Mouse (Mus musculus) liver, embryonic 16.5 days (tissue): ENCODE results near the gene Sdhb. TPM values are rescaled to one million over a fixed set of nuclear protein-coding genes. Genes with fewer than 3 reads are reported as not detected.
A peak's percentile ranks its signal among the peaks of the same experiment; 100 is the strongest.

ENCODE experiments used
- ATAC-seq: fragments of 200-750 bp; cut with Nextera tagmentation; 2 replicates; pipeline ENCODE4 v1.8.0; 2017; ENCODE audit warnings: low read depth, mild to moderate bottlenecking, moderate number of reproducible peaks, moderate library complexity
- H3K27ac ChIP-seq: fragments of 300-500 bp; sonication (generic); 2 replicates; pipeline ENCODE4 v1.5.1; 2014; ENCODE audit warnings: mild to moderate bottlenecking, low read length
- H3K27me3 ChIP-seq: fragments of 300-500 bp; sonication (generic); 2 replicates; pipeline ENCODE4 v1.6.1; 2014; ENCODE audit warnings: low read depth, low read length, mixed read lengths; ENCODE audit not compliant: control insufficient read depth, insufficient read depth
- H3K36me3 ChIP-seq: fragments of 300-500 bp; sonication (generic); 2 replicates; pipeline ENCODE4 v1.6.1; 2014; ENCODE audit warnings: mild to moderate bottlenecking; ENCODE audit not compliant: control insufficient read depth, insufficient read depth
- H3K4me1 ChIP-seq: fragments of 300-500 bp; sonication (generic); 2 replicates; pipeline ENCODE4 v1.6.1; 2014; ENCODE audit warnings: low read depth, low read length, mixed read lengths; ENCODE audit not compliant: control insufficient read depth
- H3K4me2 ChIP-seq: fragments of 300-500 bp; sonication (generic); 2 replicates; pipeline ENCODE4 v1.6.1; 2014; ENCODE audit warnings: low read depth, low read length, mixed read lengths
- H3K4me3 ChIP-seq: fragments of 300-500 bp; sonication (generic); 2 replicates; pipeline ENCODE4 v1.5.1; 2014; ENCODE audit warnings: low read depth, mild to moderate bottlenecking, low read length
- H3K9ac ChIP-seq: fragments of 300-500 bp; sonication (generic); 2 replicates; pipeline ENCODE4 v1.6.1; 2014; ENCODE audit warnings: low read depth, low read length
- H3K9me3 ChIP-seq: fragments of 300-500 bp; sonication (generic); replicated peaks from 2 replicates; pipeline ENCODE4 v1.6.1; 2016; ENCODE audit warnings: low read length; ENCODE audit not compliant: control insufficient read depth
- WGBS: fragments of 180-500 bp; shearing (Covaris S2); extraction: QIAGEN DNeasy Blood & Tissue Kit; methylation state at CpG from one replicate; pipeline ENCODE4 v1.1.7; 2014; ENCODE audit not compliant: insufficient replicate concordance; 5-methylcytosine and 5-hydroxymethylcytosine counted together
- polyA plus RNA-seq: library from polyadenylated mRNA; unstranded; fragments of >200 nt; fragmentation: Nextera tagmentation; extraction: Ambion mirVana; gene quantifications from 2 replicates; pipeline ENCODE4 v1.2.1, GENCODE M21; 2015

Sdhb gene
- polyA plus RNA-seq, 1 experiment from 2014 or later, result 190 TPM

DNA sequence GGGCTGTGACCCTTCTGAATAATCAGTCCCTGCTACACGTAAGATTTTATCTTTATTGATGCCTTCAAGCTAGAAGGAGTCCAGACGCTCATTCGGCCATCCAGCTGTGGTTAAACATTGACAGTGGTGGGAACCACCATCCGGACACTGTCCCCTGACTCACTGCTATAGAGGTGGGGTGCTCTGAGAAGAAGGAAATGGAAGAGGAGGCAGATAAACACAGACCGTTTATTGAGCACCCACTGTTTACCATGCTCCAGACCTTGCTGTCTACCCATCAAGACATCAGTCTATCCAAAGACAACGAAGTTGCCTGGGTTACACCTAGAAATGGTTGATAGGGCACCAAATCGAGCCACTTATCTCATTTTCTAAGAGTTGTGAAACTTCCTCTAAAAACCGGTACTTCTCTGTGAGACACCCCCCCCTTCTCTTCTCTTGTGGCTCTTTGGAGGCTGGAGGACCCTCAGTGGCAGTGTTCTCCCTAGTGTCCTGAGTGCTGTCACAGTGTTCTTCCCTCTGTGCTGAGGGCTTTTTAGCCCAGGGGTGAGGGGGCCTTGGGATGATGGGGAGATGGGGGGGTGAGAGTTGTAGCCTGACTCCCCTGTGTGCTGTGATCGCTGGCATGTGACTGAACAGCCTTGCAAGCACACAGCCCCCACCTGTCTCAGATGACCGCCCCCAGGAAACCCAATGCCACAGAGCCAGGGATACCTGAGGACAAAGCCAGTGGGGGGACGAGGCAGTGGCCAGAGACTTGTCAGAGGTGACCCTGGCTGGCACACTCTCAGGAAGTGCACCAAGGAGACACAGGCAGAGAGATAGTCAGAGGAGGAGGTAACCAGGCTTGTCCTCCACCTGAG lies 40.8 kb upstream of the Sdhb start:
- no peak for ATAC-seq
- Histone ChIP-seq H3K4me1 (no peaks in the 10 kb centered on the region; the same call in 1 of the 2 replicates), H3K27me3 (no peaks in the 10 kb centered on the region), H3K27ac (no peak overlapping the region), H3K9ac (no peak overlapping the region), H3K36me3 (no peaks in the 10 kb centered on the region), H3K4me3 (no peak overlapping the region), H3K9me3 (no peaks in the 10 kb centered on the region), H3K4me2 (no peak overlapping the region)
- WGBS, result 16% methylated on average over 11 of the region's 11 CpGs

DNA sequence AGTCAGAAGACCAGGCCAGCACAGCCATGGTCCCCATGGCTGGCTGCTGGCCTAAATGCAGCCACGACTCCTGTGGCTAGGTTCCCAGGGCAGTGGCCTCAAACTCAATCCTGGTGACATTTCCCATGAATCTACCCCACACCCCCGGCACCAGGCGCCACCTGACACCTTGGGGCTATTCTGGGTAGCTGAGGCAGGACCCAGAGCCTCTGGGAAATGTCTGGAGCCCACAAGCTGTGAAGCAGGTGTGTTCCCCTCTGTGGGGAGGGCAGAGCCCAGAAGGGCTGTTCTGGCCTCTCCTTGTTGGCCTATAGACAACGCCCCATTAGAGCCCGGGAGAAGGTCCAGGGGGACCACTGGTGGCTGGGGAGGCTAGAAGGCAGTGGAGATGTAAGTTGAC lies 38.5 kb upstream of the Sdhb start:
- no peak for ATAC-seq
- H3K9me3 ChIP-seq, result no peaks in the 10 kb centered on the region
- H3K4me2 ChIP-seq, result no peak overlapping the region
- H3K36me3 ChIP-seq, result no peaks in the 10 kb centered on the region
- H3K4me3 ChIP-seq, result no peak overlapping the region
- H3K9ac ChIP-seq, result no peak overlapping the region
- no peaks in the 10 kb centered on the region; the same call in 1 of the 2 replicates for H3K4me1 ChIP-seq
- no peak overlapping the region for H3K27ac ChIP-seq
- WGBS, result 60% methylated on average over 5 of the region's 5 CpGs
- no peaks in the 10 kb centered on the region for H3K27me3 ChIP-seq

DNA sequence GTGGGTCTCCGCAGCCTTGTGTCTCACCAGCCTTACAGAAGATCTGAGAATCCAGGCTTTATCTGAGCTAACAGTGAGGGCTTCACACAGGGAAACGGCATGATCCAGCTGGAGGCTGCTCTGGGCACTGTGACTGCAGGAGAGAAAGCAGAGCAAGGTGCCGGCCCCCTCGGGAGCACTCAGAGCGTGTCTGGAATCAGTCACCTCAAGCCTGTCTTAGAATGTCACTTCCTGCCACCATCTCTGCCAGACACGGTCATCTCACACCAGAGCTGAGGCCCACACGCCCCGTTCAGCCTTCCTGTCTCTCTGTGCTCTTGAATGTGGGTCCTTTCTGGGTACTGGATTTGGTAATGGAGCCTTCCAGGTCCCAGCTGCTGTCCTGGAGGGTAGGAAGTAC lies 35.4 kb upstream of the Sdhb start:
- Histone ChIP-seq H3K36me3 (no peaks in the 10 kb centered on the region), H3K4me1 (no peaks in the 10 kb centered on the region), H3K4me3 (no peak overlapping the region), H3K9ac (no peak overlapping the region), H3K27ac (no peak overlapping the region), H3K9me3 (no peaks in the 10 kb centered on the region), H3K27me3 (no peaks in the 10 kb centered on the region), H3K4me2 (no peak overlapping the region)
- no peak for ATAC-seq
- WGBS, result 30% methylated on average over 8 of the region's 8 CpGs

DNA sequence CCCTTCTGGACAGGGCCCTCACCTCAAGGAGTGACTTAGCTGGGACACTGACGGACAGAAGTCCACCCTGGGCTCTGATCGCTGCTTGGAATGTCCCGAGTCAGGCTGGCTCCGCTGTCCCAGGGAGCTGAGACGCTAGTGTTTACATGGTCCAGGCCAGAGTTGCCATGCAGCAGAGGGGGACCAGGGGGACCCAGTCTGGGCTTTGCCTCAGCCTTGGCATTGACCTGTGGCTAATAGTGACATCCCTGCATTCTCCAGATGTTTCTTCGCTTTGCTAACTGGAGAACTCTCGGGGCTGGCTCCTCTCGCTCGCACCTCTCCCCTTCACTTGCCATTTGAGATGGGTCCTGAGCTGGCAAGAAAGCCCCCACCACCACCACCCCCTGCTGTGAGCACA lies 32.7 kb upstream of the Sdhb start:
- Histone ChIP-seq H3K27me3 (no peaks in the 10 kb centered on the region), H3K4me1 (no peaks in the 10 kb centered on the region), H3K36me3 (no peaks in the 10 kb centered on the region), H3K9ac (no peak overlapping the region), H3K27ac (no peak overlapping the region), H3K9me3 (no peaks in the 10 kb centered on the region), H3K4me3 (no peak overlapping the region), H3K4me2 (no peak overlapping the region)
- WGBS, result 72% methylated on average over 9 of the region's 9 CpGs
- no peak for ATAC-seq

DNA sequence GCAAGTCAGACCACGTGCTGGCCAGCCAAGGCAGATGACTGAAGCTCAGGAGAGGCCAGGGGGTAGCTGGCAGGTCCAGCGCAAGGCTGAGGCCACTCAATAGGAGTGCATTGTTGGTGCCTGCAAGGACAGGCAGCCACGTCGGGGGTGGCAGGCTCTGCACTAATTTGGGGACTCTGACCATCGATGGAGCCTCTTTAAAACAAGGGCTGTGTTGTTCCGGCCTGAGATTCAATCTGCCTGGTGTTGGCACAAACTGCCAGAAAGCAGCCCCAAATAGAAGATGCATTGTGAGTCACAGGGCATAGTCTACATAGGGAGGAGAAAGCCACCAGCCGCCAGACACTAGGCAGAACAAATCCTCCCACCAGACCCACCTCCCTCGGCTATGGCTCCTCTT lies 31.3 kb upstream of the Sdhb start:
- Histone ChIP-seq H3K36me3 (no peaks in the 10 kb centered on the region), H3K9me3 (no peaks in the 10 kb centered on the region), H3K4me2 (no peak overlapping the region), H3K9ac (no peak overlapping the region), H3K27ac (no peak overlapping the region), H3K27me3 (no peaks in the 10 kb centered on the region), H3K4me1 (no peaks in the 10 kb centered on the region), H3K4me3 (no peak overlapping the region)
- no peak for ATAC-seq
- WGBS, result 62% methylated on average over 8 of the region's 8 CpGs

DNA sequence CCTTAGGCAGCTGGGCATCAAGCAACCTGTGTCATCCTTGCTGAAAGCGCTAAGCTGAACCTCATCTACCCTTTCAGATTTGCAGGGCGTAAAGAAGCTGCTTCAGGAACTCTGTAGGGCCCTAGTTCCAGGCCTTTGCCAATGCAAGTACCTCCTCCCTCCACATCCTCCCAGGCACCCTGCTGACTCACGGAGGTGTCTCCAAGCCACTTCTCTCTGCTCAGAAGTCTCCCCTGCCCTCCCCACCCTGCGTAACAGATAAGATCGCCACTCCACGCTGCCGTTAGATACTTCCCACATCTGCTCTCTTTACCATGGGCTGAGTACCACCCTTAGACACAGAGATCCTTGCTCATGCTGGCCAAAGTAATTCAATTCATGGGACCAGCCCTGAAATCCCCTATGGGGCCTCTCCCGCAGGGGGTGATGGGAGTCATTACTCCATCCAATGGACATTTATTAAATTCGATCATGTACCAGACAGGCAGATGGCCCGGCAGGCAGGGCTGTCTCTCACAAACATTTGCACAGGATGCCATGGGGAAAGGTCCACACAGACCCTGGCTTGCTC lies 30.0 kb upstream of the Sdhb start:
- H3K27me3 ChIP-seq, result no peaks in the 10 kb centered on the region
- H3K27ac ChIP-seq, result no peak overlapping the region
- ATAC-seq, result no peak
- no peak overlapping the region for H3K4me3 ChIP-seq
- 27% methylated on average over 10 of the region's 10 CpGs for WGBS
- no peak overlapping the region for H3K9ac ChIP-seq
- H3K9me3 ChIP-seq, result no peaks in the 10 kb centered on the region
- H3K36me3 ChIP-seq, result no peaks in the 10 kb centered on the region
- H3K4me1 ChIP-seq, result no peaks in the 10 kb centered on the region
- no peak overlapping the region for H3K4me2 ChIP-seq

DNA sequence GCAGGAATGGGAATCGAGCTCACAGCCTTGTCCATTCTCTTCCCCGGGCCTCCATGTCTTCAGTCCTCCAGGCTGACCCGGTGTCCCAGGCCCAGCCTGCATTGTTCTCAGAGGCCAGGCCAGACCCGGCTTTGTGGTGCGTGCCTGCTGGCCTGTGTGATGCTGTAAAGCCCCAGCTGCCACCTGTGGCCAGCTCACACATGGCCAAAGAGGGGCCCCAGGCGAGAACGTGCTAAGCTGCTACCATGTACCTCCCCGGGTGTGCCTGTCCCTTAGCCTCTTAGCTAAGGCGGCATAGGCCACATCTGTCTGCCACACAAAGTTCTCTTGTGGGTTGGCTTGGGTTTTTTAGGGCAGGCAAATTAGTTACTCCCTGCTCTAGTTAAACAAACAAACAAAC lies 25.4 kb upstream of the Sdhb start:
- H3K4me3 ChIP-seq, result no peak overlapping the region
- H3K4me1 ChIP-seq, result no peaks in the 10 kb centered on the region
- H3K27me3 ChIP-seq, result no peaks in the 10 kb centered on the region
- H3K36me3 ChIP-seq, result no peaks in the 10 kb centered on the region
- no peak overlapping the region for H3K9ac ChIP-seq
- H3K9me3 ChIP-seq, result no peaks in the 10 kb centered on the region
- 76% methylated on average over 9 of the region's 9 CpGs for WGBS
- no peak overlapping the region for H3K27ac ChIP-seq
- no peak overlapping the region for H3K4me2 ChIP-seq
- ATAC-seq, result no peak

DNA sequence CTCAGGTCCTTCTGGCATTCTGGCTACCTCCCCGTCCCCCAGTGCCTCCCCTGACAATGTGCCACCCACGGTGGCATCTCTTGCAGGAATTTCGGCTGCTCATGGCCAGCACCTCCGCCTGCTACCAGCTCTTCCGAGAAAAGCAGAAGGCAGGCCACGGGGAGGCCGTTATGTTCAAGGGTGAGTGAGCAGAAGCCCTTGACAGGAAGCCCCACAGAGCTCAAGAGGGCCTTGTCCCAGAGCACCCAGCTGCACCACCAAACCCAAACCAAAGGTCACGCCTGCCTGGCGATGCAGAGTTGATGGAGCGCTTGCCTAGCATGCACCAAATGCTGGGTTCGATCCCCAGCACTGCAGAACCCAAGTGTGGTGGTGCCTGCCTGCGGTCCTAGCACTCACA lies 16.6 kb upstream of the Sdhb start:
- no peak for ATAC-seq
- peak overlapping the region; percentile 19; the same call in 1 of the 2 replicates for H3K27ac ChIP-seq
- H3K4me3 ChIP-seq, result no peak overlapping the region

DNA sequence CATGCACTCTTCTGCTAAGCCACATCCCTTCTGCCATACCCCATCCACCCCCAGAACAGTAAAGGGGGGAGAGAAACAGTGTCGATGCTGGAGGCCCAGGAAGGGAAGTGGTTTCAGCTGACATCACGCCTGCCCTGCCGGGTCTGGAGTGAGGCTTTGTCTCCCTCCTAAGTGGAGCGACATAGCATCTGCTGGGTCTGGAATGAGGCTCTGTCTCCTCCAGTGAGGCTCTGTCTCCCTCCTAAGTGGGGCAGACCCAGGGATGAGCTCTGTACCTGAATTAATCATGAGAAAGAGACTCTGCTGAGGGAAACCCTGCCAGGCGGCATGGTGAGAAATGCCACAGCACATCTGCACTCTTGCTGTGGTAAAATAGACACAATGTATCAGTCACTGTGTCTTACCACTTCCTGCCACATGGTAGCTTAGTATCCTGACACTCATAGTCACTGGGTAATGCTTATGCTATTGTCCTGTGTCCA lies 16.0 kb upstream of the Sdhb start:
- ATAC-seq, result no peak
- H3K36me3 ChIP-seq, result no peaks in the 10 kb centered on the region
- 27% methylated on average over 5 of the region's 5 CpGs for WGBS
- no peaks in the 10 kb centered on the region for H3K9me3 ChIP-seq
- no peaks in the 10 kb centered on the region; the same call in 1 of the 2 replicates for H3K4me1 ChIP-seq
- H3K27ac ChIP-seq, result no peak overlapping the region; the same call in 1 of the 2 replicates
- no peak overlapping the region for H3K4me3 ChIP-seq
- no peak overlapping the region for H3K4me2 ChIP-seq
- H3K27me3 ChIP-seq, result no peaks in the 10 kb centered on the region
- no peak overlapping the region for H3K9ac ChIP-seq

More for the DNA sequence above, 16.6 kb upstream of the Sdhb start:
- no peaks in the 10 kb centered on the region; the same call in 1 of the 2 replicates for H3K4me1 ChIP-seq
- no peaks in the 10 kb centered on the region for H3K9me3 ChIP-seq
- H3K27me3 ChIP-seq, result no peaks in the 10 kb centered on the region
- WGBS, result 58% methylated on average over 12 of the region's 12 CpGs
- no peaks in the 10 kb centered on the region for H3K36me3 ChIP-seq
- H3K4me2 ChIP-seq, result no peak overlapping the region
- H3K9ac ChIP-seq, result no peak overlapping the region
